In genomic region chr4:153017816-153018137, GRCm38 (mm10) we compare ENCODE assay signal across 15 mouse cellular contexts.
DNase-seq lines count a peak whose midpoint lies in the region; ATAC-seq and TF ChIP-seq lines count a peak whose summit lies in the region.
"Had no signal": no experiment of that assay in that cellular context is flagged by ENCODE, and none has a peak within 500 bp of the region (broad histone marks: within the 10 kb centered on the region; RNA-seq: fewer than 3 reads in every experiment).

No protein-coding gene starts in this region.

- no peaks in the 10 kb centered on the region for H3K9me3 ChIP-seq in forebrain, postnatal 0 days (ENCODE audit: low read length)
- H3K9me3 ChIP-seq in kidney, embryonic 14.5 days (ENCODE audit: control insufficient read depth, low read length) = no peaks in the 10 kb centered on the region
- H3K9me3 ChIP-seq in midbrain, embryonic 15.5 days = no peaks in the 10 kb centered on the region
- H3K9me3 ChIP-seq: embryonic facial prominence, embryonic 15.5 days had no signal

- ATAC-seq in forebrain, postnatal 0 days = no peak
- no peak for ATAC-seq in kidney, embryonic 14.5 days (ENCODE audit: low FRiP score, low TSS enrichment)
- ATAC-seq in midbrain, embryonic 15.5 days (replicated peaks) = no peak; the same call in 1 of the 2 replicates

- H3K27ac ChIP-seq in layer of hippocampus, adult 2 months = peak overlapping the region; percentile 85
- H3K27ac ChIP-seq in forebrain, postnatal 0 days (ENCODE audit: low read depth, low read length) = no peak overlapping the region
- no peak overlapping the region for H3K27ac ChIP-seq in kidney, embryonic 14.5 days (ENCODE audit: low read depth, low read length)
- H3K27ac ChIP-seq in midbrain, embryonic 15.5 days = peak overlapping the region; percentile 58
- H3K27ac ChIP-seq: embryonic facial prominence, embryonic 15.5 days had no signal

- H3K4me2 ChIP-seq in forebrain, postnatal 0 days (ENCODE audit: low read depth) = peak overlapping the region; percentile 36
- H3K4me2 ChIP-seq in kidney, embryonic 14.5 days (replicated peaks; ENCODE audit: low read depth, low read length) = peak overlapping the region; percentile 39; the same call in 1 of the 2 replicates
- peak overlapping the region; percentile 32; the same call in 1 of the 2 replicates for H3K4me2 ChIP-seq in midbrain, embryonic 15.5 days
- H3K4me2 ChIP-seq: embryonic facial prominence, embryonic 15.5 days; heart, embryonic 11.5 days had no signal

- 29% methylated on average over 2 of the region's 2 CpGs for WGBS in forebrain, postnatal 0 days
- WGBS in kidney, embryonic 14.5 days = 56% methylated on average over 2 of the region's 2 CpGs
- WGBS in midbrain, embryonic 15.5 days = 54% methylated on average over 2 of the region's 2 CpGs

- H3K27me3 ChIP-seq in forebrain, postnatal 0 days (ENCODE audit: insufficient read depth, low read length) = no peaks in the 10 kb centered on the region
- no peaks in the 10 kb centered on the region for H3K27me3 ChIP-seq in kidney, embryonic 14.5 days (ENCODE audit: control insufficient read depth, insufficient read depth, low read length)
- H3K27me3 ChIP-seq in midbrain, embryonic 15.5 days (replicated peaks) = no peaks in the 10 kb centered on the region
- H3K27me3 ChIP-seq: embryonic facial prominence, embryonic 15.5 days had no signal

- no peak overlapping the region for H3K9ac ChIP-seq in forebrain, postnatal 0 days
- no peak overlapping the region for H3K9ac ChIP-seq in kidney, embryonic 14.5 days (ENCODE audit: low read depth, low read length)
- H3K9ac ChIP-seq in midbrain, embryonic 15.5 days = no peak overlapping the region
- H3K9ac ChIP-seq: embryonic facial prominence, embryonic 15.5 days had no signal

- no peak for TF ChIP-seq CTCF in layer of hippocampus, adult 2 months (conservative IDR thresholded peaks at IDR 0.05)
- no peak for TF ChIP-seq CTCF in forebrain, postnatal 0 days (IDR thresholded peaks at IDR 0.05; ENCODE audit: low read depth)

- no peaks in the 10 kb centered on the region for H3K36me3 ChIP-seq in forebrain, postnatal 0 days (ENCODE audit: insufficient read depth)
- H3K36me3 ChIP-seq in kidney, embryonic 14.5 days (ENCODE audit: control insufficient read depth, insufficient read depth, low read length) = no peaks in the 10 kb centered on the region
- H3K36me3 ChIP-seq in midbrain, embryonic 15.5 days (replicated peaks) = no peaks in the 10 kb centered on the region
- H3K36me3 ChIP-seq: embryonic facial prominence, embryonic 15.5 days had no signal

- DNase-seq in layer of hippocampus, adult 2 months (ENCODE audit: low spot score in 2 of 2) = no peak
- DNase-seq in layer of hippocampus, postnatal 36 days = no peak
- DNase-seq in forebrain, postnatal 0 days = no peak
- no peak for DNase-seq in heart, postnatal 10 days
- no peak for DNase-seq in right cerebral cortex, postnatal 10 days (ENCODE audit: low spot score in 2 of 2)
- no peak for DNase-seq in gastrocnemius, adult 8-10 months (ENCODE audit: low spot score in 2 of 2)
- DNase-seq: cerebellum, postnatal 25 days; lung, postnatal 14 days; retina, postnatal 1 day; thymus, postnatal 25 days had no signal

- intact Hi-C loops in heart, postnatal 10 days (cut with DNase I) = no loop called here

- peak overlapping the region; percentile 30; the same call in 1 of the 2 replicates for H3K4me3 ChIP-seq in layer of hippocampus, adult 2 months
- no peak overlapping the region for H3K4me3 ChIP-seq in forebrain, postnatal 0 days (ENCODE audit: low read depth, low read length)
- H3K4me3 ChIP-seq in kidney, embryonic 14.5 days (ENCODE audit: low read length) = no peak overlapping the region
- no peak overlapping the region for H3K4me3 ChIP-seq in midbrain, embryonic 15.5 days
- H3K4me3 ChIP-seq: embryonic facial prominence, embryonic 15.5 days; myocyte had no signal

- peaks cover 5% of the 10 kb centered on the region; the same call in 1 of the 2 replicates for H3K4me1 ChIP-seq in forebrain, postnatal 0 days (ENCODE audit: insufficient read depth)
- H3K4me1 ChIP-seq in kidney, embryonic 14.5 days (ENCODE audit: control insufficient read depth, insufficient read depth, low read length) = peaks cover 3% of the 10 kb centered on the region; the same call in 1 of the 2 replicates
- peaks cover 12% of the 10 kb centered on the region for H3K4me1 ChIP-seq in midbrain, embryonic 15.5 days
- H3K4me1 ChIP-seq: embryonic facial prominence, embryonic 15.5 days had no signal

Comparison
In these comparisons a context has a peak if more than half of its experiments do, and no peak if none do; other contexts are left out.
1. H3K27ac ChIP-seq: peak in layer of hippocampus, adult 2 months (single experiment) and midbrain, embryonic 15.5 days (single experiment); none in forebrain, postnatal 0 days (single experiment) and kidney, embryonic 14.5 days (single experiment).
2. Peak in every context shown above with its lines, with median percentiles within 50 percentile points of each other: H3K4me2 ChIP-seq.